Mouse (Mus musculus): ENCODE measurements around the gene Afap1. TPM values are rescaled to one million over a fixed set of nuclear protein-coding genes. Genes with fewer than 3 reads are reported as not detected.

The Afap1 gene
- total and polyA plus RNA-seq, 3 experiments, result 0.16 TPM; not detected in 2

DNA sequence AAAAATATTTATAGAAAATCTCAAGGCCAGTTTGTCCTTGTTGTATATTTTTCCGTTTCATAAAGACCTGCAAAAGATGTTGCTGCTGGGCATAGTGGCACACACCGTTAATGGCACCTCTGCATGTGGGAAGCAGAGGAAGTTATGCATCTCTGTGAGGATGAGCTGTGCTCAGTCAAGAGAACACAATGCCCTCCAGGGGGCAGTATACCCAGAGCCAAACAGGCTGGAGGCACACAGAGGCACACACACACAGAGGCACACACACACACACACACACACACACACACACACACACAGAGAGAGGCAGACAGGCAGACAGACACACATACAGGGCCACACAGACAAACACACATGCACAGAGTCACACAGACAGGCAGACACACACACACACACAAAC, 65.6 kb downstream of the Afap1 start:
- DNase-seq (ENCODE audit: low spot score) (no peak), ATAC-seq (ENCODE audit: extremely low read depth, insufficient number of reproducible peaks, low FRiP score, poor library complexity, severe bottlenecking) (no peak)
- Histone ChIP-seq H3K4me3 (ENCODE audit: low read depth, low read length) (no peak overlapping the region), H3K36me3 (replicated peaks) (no peaks in the 10 kb centered on the region), H3K27me3 (ENCODE audit: insufficient read depth, low read length) (no peaks in the 10 kb centered on the region; the same call in 1 of the 2 replicates), H3K4me1 (ENCODE audit: insufficient read depth, low read depth, low read length) (no peaks in the 10 kb centered on the region), H3K9me3 (replicated peaks) (no peaks in the 10 kb centered on the region)
- TF ChIP-seq TAL1 (conservative IDR thresholded peaks at IDR 0.05; ENCODE audit: low read depth, low read length), result no peak
- no peak for TF ChIP-seq CTCF (IDR thresholded peaks at IDR 0.05; ENCODE audit: low read depth, low read length)
- no peak for TF ChIP-seq GATA2 (IDR thresholded peaks at IDR 0.05; ENCODE audit: borderline replicate concordance, low read depth, low read length)

DNA sequence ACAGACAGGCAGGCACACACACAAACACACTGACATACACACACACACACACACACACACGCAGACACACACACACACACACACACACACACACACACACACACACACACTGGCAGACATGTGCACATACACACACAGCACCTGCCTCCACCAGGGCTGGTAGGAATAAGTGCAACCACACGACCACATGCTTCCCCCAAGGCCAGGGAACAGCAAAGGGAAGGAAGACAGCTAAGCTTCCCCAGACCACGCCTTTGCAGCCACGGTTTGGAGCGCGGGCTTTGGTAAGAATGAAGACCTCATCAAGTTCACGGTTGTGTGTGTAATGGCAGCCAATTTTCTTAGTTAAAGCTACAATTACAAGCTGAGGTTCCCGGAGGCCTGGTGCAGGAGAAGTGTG, 67.0 kb downstream of the Afap1 start:
- no peaks in the 10 kb centered on the region for H3K4me1 ChIP-seq (ENCODE audit: insufficient read depth, low read depth, low read length)
- no peak for TF ChIP-seq POLR2AphosphoS5 (IDR thresholded peaks at IDR 0.05; ENCODE audit: insufficient replicate concordance, low read depth, low read length)
- no peak for TF ChIP-seq GATA2 (IDR thresholded peaks at IDR 0.05; ENCODE audit: borderline replicate concordance, low read depth, low read length)
- no peak for TF ChIP-seq GATA1 (IDR thresholded peaks at IDR 0.05; ENCODE audit: borderline replicate concordance, low read length)
- TF ChIP-seq CTCF (IDR thresholded peaks at IDR 0.05; ENCODE audit: low read depth, low read length), result no peak
- no peak for TF ChIP-seq TAL1 (conservative IDR thresholded peaks at IDR 0.05; ENCODE audit: low read depth, low read length)
- DNase-seq (ENCODE audit: low spot score), result no peak

DNA sequence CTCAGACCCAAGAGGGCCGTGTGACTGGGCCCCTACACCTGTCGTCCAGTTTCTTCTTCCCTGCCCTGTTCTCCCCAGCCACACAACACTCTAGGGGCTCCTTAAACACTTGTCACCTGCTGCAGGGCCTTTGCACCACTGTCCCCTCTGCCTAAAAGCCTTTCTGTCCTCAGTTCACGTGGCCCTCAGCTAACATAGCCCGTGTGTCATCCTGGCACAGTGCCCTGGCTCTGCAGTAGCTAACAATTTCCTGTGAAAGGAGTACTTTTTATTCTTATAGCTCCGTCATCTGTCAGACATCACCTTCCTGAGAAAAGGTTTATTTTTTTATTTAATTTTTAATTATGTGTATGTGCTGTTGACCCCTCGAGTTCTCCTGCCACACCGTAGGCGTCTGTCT, 68.2 kb downstream of the Afap1 start:
- no peak for TF ChIP-seq CTCF (IDR thresholded peaks at IDR 0.05; ENCODE audit: low read depth, low read length)
- no peak for TF ChIP-seq POLR2AphosphoS5 (IDR thresholded peaks at IDR 0.05; ENCODE audit: insufficient replicate concordance, low read depth, low read length)
- no peak for TF ChIP-seq GATA2 (IDR thresholded peaks at IDR 0.05; ENCODE audit: borderline replicate concordance, low read depth, low read length)
- TF ChIP-seq GATA1 (IDR thresholded peaks at IDR 0.05; ENCODE audit: borderline replicate concordance, low read length), result no peak
- no peak for TF ChIP-seq TAL1 (conservative IDR thresholded peaks at IDR 0.05; ENCODE audit: low read depth, low read length)
- no peaks in the 10 kb centered on the region for H3K36me3 ChIP-seq (replicated peaks)

More for the DNA sequence above, 67.0 kb downstream of the Afap1 start:
- H3K9me3 ChIP-seq (replicated peaks), result no peaks in the 10 kb centered on the region
- no peak for ATAC-seq (ENCODE audit: extremely low read depth, insufficient number of reproducible peaks, low FRiP score, poor library complexity, severe bottlenecking)
- no peaks in the 10 kb centered on the region for H3K36me3 ChIP-seq (replicated peaks)
- no peak overlapping the region for H3K4me3 ChIP-seq (ENCODE audit: low read depth, low read length)
- no peaks in the 10 kb centered on the region; the same call in 1 of the 2 replicates for H3K27me3 ChIP-seq (ENCODE audit: insufficient read depth, low read length)

DNA sequence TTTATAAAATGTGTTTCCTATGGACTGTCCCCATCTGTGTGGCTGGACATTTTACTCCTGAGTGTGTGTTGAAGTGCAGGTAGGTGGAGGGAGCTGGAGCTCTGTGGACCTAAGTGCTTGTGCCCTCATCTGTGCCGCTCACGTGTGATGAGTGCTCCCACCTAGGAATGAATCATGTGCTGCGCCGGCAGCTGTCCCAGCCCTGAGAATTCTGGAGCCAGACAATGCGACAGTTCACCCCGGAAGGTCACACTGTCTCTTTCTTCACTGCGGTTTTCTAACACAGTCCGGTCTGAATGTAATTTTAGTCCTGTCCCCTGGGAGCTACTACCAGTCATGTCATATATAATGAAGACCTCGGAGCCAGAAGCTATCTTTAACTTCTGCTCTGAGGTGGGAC, 70.5 kb downstream of the Afap1 start:
- Histone ChIP-seq H3K27me3 (ENCODE audit: insufficient read depth, low read length) (no peaks in the 10 kb centered on the region; the same call in 1 of the 2 replicates), H3K4me3 (ENCODE audit: low read depth, low read length) (no peak overlapping the region), H3K9me3 (replicated peaks) (no peaks in the 10 kb centered on the region), H3K4me1 (ENCODE audit: insufficient read depth, low read depth, low read length) (no peaks in the 10 kb centered on the region), H3K36me3 (replicated peaks) (no peaks in the 10 kb centered on the region)
- ATAC-seq (ENCODE audit: extremely low read depth, insufficient number of reproducible peaks, low FRiP score, poor library complexity, severe bottlenecking), result no peak
- DNase-seq (ENCODE audit: low spot score), result no peak
- TF ChIP-seq CTCF (IDR thresholded peaks at IDR 0.05; ENCODE audit: low read depth, low read length) (no peak), TAL1 (conservative IDR thresholded peaks at IDR 0.05; ENCODE audit: low read depth, low read length) (no peak), GATA1 (IDR thresholded peaks at IDR 0.05; ENCODE audit: borderline replicate concordance, low read length) (no peak), GATA2 (IDR thresholded peaks at IDR 0.05; ENCODE audit: borderline replicate concordance, low read depth, low read length) (no peak), POLR2AphosphoS5 (IDR thresholded peaks at IDR 0.05; ENCODE audit: insufficient replicate concordance, low read depth, low read length) (no peak)

More for the DNA sequence above, 68.2 kb downstream of the Afap1 start:
- no peaks in the 10 kb centered on the region; the same call in 1 of the 2 replicates for H3K27me3 ChIP-seq (ENCODE audit: insufficient read depth, low read length)
- H3K4me1 ChIP-seq (ENCODE audit: insufficient read depth, low read depth, low read length), result no peaks in the 10 kb centered on the region
- no peak overlapping the region for H3K4me3 ChIP-seq (ENCODE audit: low read depth, low read length)
- DNase-seq (ENCODE audit: low spot score), result no peak
- H3K9me3 ChIP-seq (replicated peaks), result no peaks in the 10 kb centered on the region
- ATAC-seq (ENCODE audit: extremely low read depth, insufficient number of reproducible peaks, low FRiP score, poor library complexity, severe bottlenecking), result no peak

DNA sequence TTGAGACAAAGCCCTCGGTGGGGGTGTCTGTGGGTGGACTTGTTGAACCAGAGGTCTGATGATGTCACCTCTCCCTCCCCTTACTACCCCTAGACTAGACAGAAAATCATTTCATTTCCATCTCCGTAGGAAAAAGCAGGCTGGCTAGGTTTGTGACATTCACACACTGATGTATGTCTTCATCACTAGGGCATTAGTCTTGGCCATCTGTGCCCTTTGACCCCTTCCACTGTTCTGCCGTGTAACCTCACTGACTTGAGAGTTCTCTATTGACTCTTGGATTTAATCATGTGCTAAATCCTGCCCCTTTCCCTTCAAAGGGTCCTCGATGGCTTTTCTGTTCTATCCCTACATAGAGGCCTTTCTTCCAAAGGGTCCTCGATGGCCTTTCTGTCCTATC, 71.9 kb downstream of the Afap1 start:
- H3K4me3 ChIP-seq (ENCODE audit: low read depth, low read length), result no peak overlapping the region
- no peaks in the 10 kb centered on the region; the same call in 1 of the 2 replicates for H3K27me3 ChIP-seq (ENCODE audit: insufficient read depth, low read length)
- TF ChIP-seq POLR2AphosphoS5 (IDR thresholded peaks at IDR 0.05; ENCODE audit: insufficient replicate concordance, low read depth, low read length), result no peak
- TF ChIP-seq GATA2 (IDR thresholded peaks at IDR 0.05; ENCODE audit: borderline replicate concordance, low read depth, low read length), result no peak
- no peak for TF ChIP-seq CTCF (IDR thresholded peaks at IDR 0.05; ENCODE audit: low read depth, low read length)
- no peak for TF ChIP-seq TAL1 (conservative IDR thresholded peaks at IDR 0.05; ENCODE audit: low read depth, low read length)
- no peak for TF ChIP-seq GATA1 (IDR thresholded peaks at IDR 0.05; ENCODE audit: borderline replicate concordance, low read length)
- no peaks in the 10 kb centered on the region for H3K4me1 ChIP-seq (ENCODE audit: insufficient read depth, low read depth, low read length)
- no peaks in the 10 kb centered on the region for H3K9me3 ChIP-seq (replicated peaks)
- ATAC-seq (ENCODE audit: extremely low read depth, insufficient number of reproducible peaks, low FRiP score, poor library complexity, severe bottlenecking) (no peak), DNase-seq (ENCODE audit: low spot score) (no peak)
- no peaks in the 10 kb centered on the region for H3K36me3 ChIP-seq (replicated peaks)

DNA sequence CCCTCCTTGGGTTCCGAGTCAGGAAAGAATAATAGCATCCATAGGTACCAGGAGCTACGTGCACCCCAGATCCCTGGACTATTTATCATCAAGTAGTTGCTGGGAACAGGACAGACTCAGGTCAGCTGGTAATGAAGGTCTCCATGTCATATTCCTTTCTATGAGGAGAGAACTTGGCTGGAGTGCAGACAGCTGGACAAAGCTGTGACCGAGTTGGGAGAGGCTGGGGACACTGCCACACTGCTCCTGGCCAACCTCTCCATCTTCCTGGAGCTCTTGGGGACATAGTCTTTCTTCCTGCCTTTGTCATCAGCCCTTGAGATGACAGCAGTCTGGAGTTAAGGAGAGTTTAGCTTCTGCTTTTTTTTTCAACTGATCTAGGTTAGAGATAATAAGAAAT, 76.7 kb downstream of the Afap1 start:
- H3K27me3 ChIP-seq (ENCODE audit: insufficient read depth, low read length), result peaks cover 5% of the 10 kb centered on the region; the same call in 1 of the 2 replicates
- no peaks in the 10 kb centered on the region for H3K9me3 ChIP-seq (replicated peaks)
- no peak for ATAC-seq (ENCODE audit: extremely low read depth, insufficient number of reproducible peaks, low FRiP score, poor library complexity, severe bottlenecking)
- H3K4me1 ChIP-seq (ENCODE audit: insufficient read depth, low read depth, low read length), result no peaks in the 10 kb centered on the region
- TF ChIP-seq GATA1 (IDR thresholded peaks at IDR 0.05; ENCODE audit: borderline replicate concordance, low read length) (no peak), POLR2AphosphoS5 (IDR thresholded peaks at IDR 0.05; ENCODE audit: insufficient replicate concordance, low read depth, low read length) (no peak), CTCF (IDR thresholded peaks at IDR 0.05; ENCODE audit: low read depth, low read length) (no peak), TAL1 (conservative IDR thresholded peaks at IDR 0.05; ENCODE audit: low read depth, low read length) (no peak), GATA2 (IDR thresholded peaks at IDR 0.05; ENCODE audit: borderline replicate concordance, low read depth, low read length) (no peak)
- no peak overlapping the region for H3K4me3 ChIP-seq (ENCODE audit: low read depth, low read length)
- H3K36me3 ChIP-seq (replicated peaks), result no peaks in the 10 kb centered on the region
- no peak for DNase-seq (ENCODE audit: low spot score)
